Mouse (Mus musculus) olfactory bulb, adult 2 months (tissue): ENCODE results near the gene Mknk1. TPM values are rescaled to one million over a fixed set of nuclear protein-coding genes. Genes with fewer than 3 reads are reported as not detected.

Experiments
- H3K27ac ChIP-seq: fragments of 200-500 bp; 2 replicates; pipeline ENCODE4 v1.5.1; 2012; ENCODE audit warnings: low read depth, low read length; ENCODE audit not compliant: insufficient read depth
- H3K4me1 ChIP-seq: fragments of 200-500 bp; 2 replicates; pipeline ENCODE4 v1.6.1; 2012; ENCODE audit warnings: low read length; ENCODE audit not compliant: control insufficient read depth, insufficient read depth
- H3K4me3 ChIP-seq: fragments of 200-500 bp; 2 replicates; pipeline ENCODE4 v1.5.1; 2012; ENCODE audit warnings: mild to moderate bottlenecking, low read depth, low read length, moderate library complexity; ENCODE audit not compliant: insufficient read depth
- CTCF ChIP-seq: fragments of 200-500 bp; IDR thresholded peaks from 2 replicates; pipeline ENCODE4 v1.5.1; 2012; ENCODE audit warnings: low read depth, mild to moderate bottlenecking, low read length, moderate library complexity; ENCODE audit not compliant: insufficient read depth
- POLR2A ChIP-seq: fragments of 200-500 bp; IDR thresholded peaks from 2 replicates; pipeline ENCODE4 v1.6.1; 2012; ENCODE audit warnings: mild to moderate bottlenecking, low read depth, low read length, moderate library complexity; ENCODE audit not compliant: insufficient read depth
- WGBS: fragments of 180-500 bp; shearing (Covaris S2); methylation state at CpG from one replicate; pipeline ENCODE4 v1.1.7; 2018; 5-methylcytosine and 5-hydroxymethylcytosine counted together
- polyA plus RNA-seq: library from polyadenylated mRNA; stranded (reverse); fragments of >200 nt; gene quantifications from 2 replicates; pipeline ENCODE4 v1.2.4, GENCODE M21; 2012; ENCODE audit warnings: low replicate concordance; ENCODE audit not compliant: missing spikeins, insufficient read depth, insufficient read length

Gene Mknk1
- polyA plus RNA-seq, 1 experiment: not detected

GRCm38 (mm10) chr4:115873231-115873630 lies 34.2 kb downstream of the Mknk1 start:
- no peak overlapping the region for H3K27ac ChIP-seq
- H3K4me1 ChIP-seq: peaks cover 7% of the 10 kb centered on the region
- WGBS: 89% methylated on average over 3 of the region's 3 CpGs
- H3K4me3 ChIP-seq: no peak overlapping the region
- TF ChIP-seq POLR2A (no peak), CTCF (no peak)

GRCm38 (mm10) chr4:115878216-115878678 lies 39.2 kb downstream of the Mknk1 start:
- WGBS: 34% methylated on average over 11 of the region's 11 CpGs
- Histone ChIP-seq H3K27ac (no peak overlapping the region), H3K4me3 (no peak overlapping the region), H3K4me1 (peaks cover 16% of the 10 kb centered on the region)
- TF ChIP-seq CTCF (no peak), POLR2A (no peak)

- Histone ChIP-seq H3K4me3 (no peak overlapping the region), H3K4me1 (peaks cover 16% of the 10 kb centered on the region), H3K27ac (no peak overlapping the region)
- 71% methylated on average over 9 of the region's 9 CpGs for WGBS
- TF ChIP-seq CTCF: no peak
- no peak for TF ChIP-seq POLR2A
These were observed 39.8 kb downstream of the Mknk1 start for GRCm38 (mm10) chr4:115878828-115879227.

- H3K4me1 ChIP-seq: peaks cover 18% of the 10 kb centered on the region
- H3K4me3 ChIP-seq: no peak overlapping the region
- TF ChIP-seq CTCF: no peak
- no peak for TF ChIP-seq POLR2A
- whole genome bisulfite sequencing: 3% methylated on average over 1 of the region's 1 CpGs
- no peak overlapping the region for H3K27ac ChIP-seq
These were observed 42.2 kb downstream of the Mknk1 start for GRCm38 (mm10) chr4:115881183-115881582.

GRCm38 (mm10) chr4:115882195-115882594 lies 43.2 kb downstream of the Mknk1 start:
- no peak for TF ChIP-seq POLR2A
- no peak for TF ChIP-seq CTCF
- no peak overlapping the region for H3K4me3 ChIP-seq
- peaks cover 18% of the 10 kb centered on the region for H3K4me1 ChIP-seq
- 56% methylated on average over 4 of the region's 4 CpGs for WGBS
- no peak overlapping the region for H3K27ac ChIP-seq

GRCm38 (mm10) chr4:115884022-115884421 lies 45.0 kb downstream of the Mknk1 start, which contains the start of gene Kncn:
Gene Kncn, plus strand, starts transcription at chr4:115884400.
- no peak within 1 kb of the TSS for H3K4me3 ChIP-seq
- peaks cover 11% of the 10 kb centered on the region for H3K4me1 ChIP-seq
- 86% methylated on average over 6 of the region's 6 CpGs for WGBS
- no peak within 1 kb of the TSS for H3K27ac ChIP-seq
- TF ChIP-seq CTCF (no peak), POLR2A (no peak)

- Histone ChIP-seq H3K27ac (no peak overlapping the region), H3K4me1 (peaks cover 18% of the 10 kb centered on the region), H3K4me3 (no peak overlapping the region)
- WGBS: 60% methylated on average over 3 of the region's 3 CpGs
- TF ChIP-seq CTCF (no peak), POLR2A (no peak)
These were observed 46.8 kb downstream of the Mknk1 start for GRCm38 (mm10) chr4:115885846-115886245.

GRCm38 (mm10) chr4:115886875-115887274 lies 47.9 kb downstream of the Mknk1 start:
- peaks cover 12% of the 10 kb centered on the region for H3K4me1 ChIP-seq
- TF ChIP-seq POLR2A (no peak), CTCF (no peak)
- no peak overlapping the region for H3K4me3 ChIP-seq
- WGBS: 91% methylated on average over 1 of the region's 1 CpGs
- H3K27ac ChIP-seq: no peak overlapping the region

GRCm38 (mm10) chr4:115890066-115890465 lies 51.1 kb downstream of the Mknk1 start:
- Histone ChIP-seq H3K27ac (no peak overlapping the region), H3K4me1 (peaks cover 10% of the 10 kb centered on the region), H3K4me3 (peak overlapping the region; percentile 15)
- 16% methylated on average over 6 of the region's 6 CpGs for WGBS
- no peak for TF ChIP-seq CTCF
- TF ChIP-seq POLR2A: no peak

- Histone ChIP-seq H3K4me3 (peak within 1 kb of the TSS; percentile 15), H3K27ac (no peak within 1 kb of the TSS), H3K4me1 (peaks cover 8% of the 10 kb centered on the region)
- TF ChIP-seq POLR2A (no peak), CTCF (no peak)
- 2% methylated on average over 31 of the region's 31 CpGs for WGBS
These were observed 51.6 kb downstream of the Mknk1 start, which contains the start of gene 6430628N08Rik for GRCm38 (mm10) chr4:115890553-115890952. Gene 6430628N08Rik, plus strand, starts transcription at chr4:115890665.
